Comparison of ENCODE assay signal across 8 mouse cellular contexts in genomic region chr2:166079961-166080885, GRCm38 (mm10).
DNase-seq lines count a peak whose midpoint lies in the region; ATAC-seq and TF ChIP-seq lines count a peak whose summit lies in the region.

No protein-coding gene starts in this region.

- 60% methylated on average over 17 of the region's 17 CpGs for WGBS in embryonic facial prominence, embryonic 10.5 days
- 37% methylated on average over 17 of the region's 17 CpGs for WGBS in liver, embryonic 12.5 days (ENCODE audit: insufficient replicate concordance)

- no peak overlapping the region for H3K9ac ChIP-seq in liver, embryonic 12.5 days

- no peaks in the 10 kb centered on the region for H3K9me3 ChIP-seq in G1E (replicated peaks)
- no peaks in the 10 kb centered on the region for H3K9me3 ChIP-seq in embryonic facial prominence, embryonic 10.5 days
- H3K9me3 ChIP-seq in liver, embryonic 12.5 days (replicated peaks), result no peaks in the 10 kb centered on the region

- H3K4me3 ChIP-seq in G1E (ENCODE audit: low read depth, low read length), result no peak overlapping the region
- no peak overlapping the region for H3K4me3 ChIP-seq in embryonic facial prominence, embryonic 10.5 days
- 0 out of 2 replicates have a peak overlapping the region, but pooled peaks have one; percentile 23 for H3K4me3 ChIP-seq in liver, embryonic 12.5 days

- peak; percentile 41; the same call in 1 of the 2 replicates for ATAC-seq in G1E (ENCODE audit: extremely low read depth, insufficient number of reproducible peaks, low FRiP score, poor library complexity, severe bottlenecking)
- ATAC-seq in liver, embryonic 12.5 days, result peak; percentile 72

- intact Hi-C loops in heart, postnatal 10 days (cut with DNase I), result loop anchor here (10.0 kb wide), 1 partner anchor 705 kb away; no protein-coding TSS in a partner anchor

- peaks cover 6% of the 10 kb centered on the region for H3K4me1 ChIP-seq in G1E (ENCODE audit: insufficient read depth, low read depth, low read length)
- H3K4me1 ChIP-seq in embryonic facial prominence, embryonic 10.5 days, result peaks cover 29% of the 10 kb centered on the region
- peaks cover 23% of the 10 kb centered on the region for H3K4me1 ChIP-seq in liver, embryonic 12.5 days

- H3K27me3 ChIP-seq in G1E (ENCODE audit: insufficient read depth, low read length), result peaks cover 6% of the 10 kb centered on the region; the same call in 1 of the 2 replicates
- H3K27me3 ChIP-seq in embryonic facial prominence, embryonic 10.5 days (replicated peaks; ENCODE audit: low read depth, poor library complexity, severe bottlenecking), result no peaks in the 10 kb centered on the region
- no peaks in the 10 kb centered on the region for H3K27me3 ChIP-seq in liver, embryonic 12.5 days (replicated peaks)

- DNase-seq in 3134 (ENCODE audit: extremely low read depth, insufficient read length, low spot score), result peak; percentile 45
- no peak for DNase-seq in G1E (ENCODE audit: low spot score)
- peak; percentile 68 for DNase-seq in embryonic facial prominence, embryonic 10.5 days (ENCODE audit: low spot score)
- DNase-seq in heart, postnatal 10 days, result peak; percentile 84 to 85
- DNase-seq in yolk sac, embryonic 10.5 days (ENCODE audit: low spot score), result peak; percentile 56
- no peak for DNase-seq in layer of hippocampus, postnatal 25 days (ENCODE audit: extremely low spot score in 1 of 2, low spot score in 1 of 2)
- DNase-seq in ovary, postnatal 14 days (ENCODE audit: low spot score), result no peak

- H3K27ac ChIP-seq in embryonic facial prominence, embryonic 10.5 days (replicated peaks), result peak overlapping the region; percentile 61
- no peak overlapping the region for H3K27ac ChIP-seq in liver, embryonic 12.5 days

- no peak for TF ChIP-seq CTCF in G1E (IDR thresholded peaks at IDR 0.05; ENCODE audit: low read depth, low read length)

- no peaks in the 10 kb centered on the region for H3K36me3 ChIP-seq in G1E (replicated peaks)
- peaks cover 98% of the 10 kb centered on the region for H3K36me3 ChIP-seq in embryonic facial prominence, embryonic 10.5 days (replicated peaks)
- no peaks in the 10 kb centered on the region for H3K36me3 ChIP-seq in liver, embryonic 12.5 days

- H3K4me2 ChIP-seq in liver, embryonic 12.5 days, result peak overlapping the region; percentile 49

Comparison
In these comparisons a context has a peak if more than half of its experiments do, and no peak if none do; other contexts are left out.
1. DNase-seq: peak in 3134 (single experiment), embryonic facial prominence, embryonic 10.5 days (single experiment), heart, postnatal 10 days (2 of 2) and yolk sac, embryonic 10.5 days (single experiment); none in G1E (single experiment), layer of hippocampus, postnatal 25 days (0 of 2) and ovary, postnatal 14 days (single experiment).